Mouse (Mus musculus): Measurements from ENCODE around the gene Rhbdd1. TPM values are rescaled to one million over a fixed set of nuclear protein-coding genes. Genes with fewer than 3 reads are reported as not detected.

Rhbdd1 gene
- 53.1 TPM for polyA plus RNA-seq (2014; fragmentation: Illumina TruSeq; extraction: RNeasy Lipid Tissue Mini Kit (QIAGEN cat#74804); ENCODE audit: low read depth, low replicate concordance)

DNA sequence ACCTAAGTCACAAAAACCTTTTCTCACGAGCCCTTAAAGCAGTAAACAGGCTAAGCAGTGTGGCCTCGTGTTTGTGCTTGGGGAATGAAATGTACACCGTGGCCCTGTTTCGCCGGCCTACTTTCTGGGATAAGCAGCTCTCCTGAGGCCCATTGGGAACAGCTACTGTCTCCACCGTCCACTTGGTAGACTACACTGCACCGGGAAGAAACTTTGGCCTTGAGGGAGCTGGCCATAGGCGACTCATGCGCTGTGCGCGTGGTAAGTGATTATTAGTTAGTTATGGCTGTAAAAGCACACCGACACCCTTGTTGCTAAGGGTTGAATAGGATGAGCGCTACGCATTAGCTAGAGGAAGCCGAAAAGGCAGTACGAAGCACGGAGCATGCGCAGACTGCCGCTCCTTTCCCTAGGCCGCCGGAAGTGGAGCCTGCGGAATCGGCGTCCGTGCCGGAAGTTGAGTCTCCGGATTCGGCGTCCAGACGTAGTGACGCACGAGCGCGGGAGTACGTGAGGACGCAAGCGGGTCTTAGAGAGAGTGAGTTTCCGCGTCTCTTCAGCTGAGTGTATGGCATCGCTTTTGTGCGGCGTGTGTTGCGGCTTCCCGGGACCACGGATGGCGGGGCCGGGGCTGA is at the start of gene Rhbdd1:
Rhbdd1 (plus strand) TSS at position 342 of the 635 bp plus-strand sequence.

DNA sequence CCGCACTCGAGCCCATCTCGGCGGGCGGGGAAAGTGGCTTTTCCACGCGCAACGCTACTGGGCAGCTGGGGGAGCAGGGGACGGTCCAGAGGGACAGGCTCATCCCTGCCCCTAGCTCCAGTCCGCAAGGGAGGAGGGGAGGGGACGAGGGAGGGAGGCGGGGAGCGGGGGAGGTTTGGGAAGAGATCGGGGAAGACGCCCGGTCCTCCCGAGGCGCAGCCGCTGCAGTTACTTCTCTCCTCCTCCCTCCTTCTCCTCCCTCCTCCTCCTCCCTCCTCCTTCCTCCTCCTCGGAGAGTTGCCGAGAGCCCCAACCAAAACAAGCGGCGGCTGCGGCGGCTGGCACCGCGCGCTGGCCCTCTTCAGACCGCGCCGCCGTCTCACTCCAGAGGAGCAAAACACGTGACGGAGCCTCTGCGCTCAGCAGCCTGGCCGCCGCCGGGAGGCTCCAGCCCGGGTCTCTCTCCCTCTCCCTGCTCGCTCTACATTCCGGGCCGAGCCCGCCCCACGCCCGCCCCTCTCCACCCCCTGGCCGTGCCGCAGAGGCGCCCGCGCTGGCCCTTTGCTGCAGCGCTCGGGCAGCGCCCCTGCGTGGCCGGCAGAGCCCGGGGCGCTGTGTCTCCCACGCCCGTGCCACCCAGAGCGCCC is 25.0 kb upstream of the Rhbdd1 start, which contains the start of gene Irs1:
Irs1 (minus strand) TSS at position 266 of the 647 bp plus-strand sequence.

Other genes with a start within 250 kb of the Rhbdd1 start
- not detected for gene Gm9747, start 83.3 kb upstream of the Rhbdd1 start, polyA plus RNA-seq (2014; fragmentation: Illumina TruSeq; extraction: RNeasy Lipid Tissue Mini Kit (QIAGEN cat#74804); ENCODE audit: low read depth, low replicate concordance)
- gene Irs1, start 25.0 kb upstream of the Rhbdd1 start, polyA plus RNA-seq (2014; fragmentation: Illumina TruSeq; extraction: RNeasy Lipid Tissue Mini Kit (QIAGEN cat#74804); ENCODE audit: low read depth, low replicate concordance) = 9.5 TPM